Mouse (Mus musculus): ENCODE data around the gene 2210011C24Rik.

DNA sequence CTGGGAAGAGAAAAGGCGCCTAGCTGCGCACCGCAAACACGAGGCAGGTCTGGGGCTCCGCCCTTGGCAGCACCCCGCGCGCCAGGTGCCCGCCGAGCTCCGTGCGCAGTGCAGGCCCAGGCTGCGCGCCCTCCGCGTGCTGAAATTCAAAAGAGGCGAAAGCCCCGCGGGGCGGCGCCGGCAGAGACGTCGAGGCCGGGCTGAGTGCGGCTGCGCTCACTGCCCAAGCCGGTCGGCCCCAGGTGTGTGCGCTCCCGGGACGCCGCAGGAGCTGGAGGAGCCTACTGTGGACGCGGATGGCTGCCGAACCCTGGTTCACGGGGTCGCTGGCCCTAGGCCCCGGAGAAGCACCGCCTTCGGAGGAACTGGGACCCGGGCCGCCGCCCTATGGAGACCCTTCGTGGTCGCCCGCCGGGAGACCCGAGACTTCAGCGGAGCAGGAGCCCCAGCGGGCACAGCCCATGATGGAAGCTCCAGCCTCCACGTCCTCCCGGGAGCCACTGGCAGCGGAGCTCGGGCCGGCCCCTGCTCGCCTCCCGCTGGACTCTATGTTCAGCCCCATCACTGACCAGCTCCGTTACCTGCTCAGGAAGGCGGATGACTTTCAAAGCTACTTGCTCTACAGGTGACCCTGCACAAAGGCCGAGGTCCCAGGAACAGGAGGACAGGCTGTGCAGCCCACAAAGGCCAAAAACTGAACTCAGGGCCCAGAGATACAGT is 10.5 kb downstream of the 2210011C24Rik start, which contains the start of gene 1700067K01Rik:
- TF ChIP-seq CTCF (conservative IDR thresholded peaks at IDR 0.05; ENCODE audit: low read length) (no peak), POU5F1 (IDR thresholded peaks at IDR 0.05; ENCODE audit: borderline replicate concordance, low read length) (no peak), NANOG (IDR thresholded peaks at IDR 0.05; ENCODE audit: borderline replicate concordance, low read length) (no peak)
